Mouse (Mus musculus): ENCODE measurements around the gene Nfatc2.
A peak's percentile ranks its signal among the peaks of the same experiment; 100 is the strongest.

Gene Nfatc2

GRCm38 (mm10) chr2:168601491-168602386, at the start of gene Nfatc2:
Nfatc2 (minus strand) TSS chr2:168601657.
- DNase-seq (ENCODE audit: low read depth), result peak; percentile 39

GRCm38 (mm10) chr2:168648171-168648570, 46.7 kb upstream of the Nfatc2 start:
- DNase-seq (ENCODE audit: low read depth), result no peak

- DNase-seq (ENCODE audit: low read depth), result no peak
Observed at GRCm38 (mm10) chr2:168644855-168645254, 43.4 kb upstream of the Nfatc2 start.

GRCm38 (mm10) chr2:168643524-168644177, 42.2 kb upstream of the Nfatc2 start:
- no peak for DNase-seq (ENCODE audit: low read depth)

- no peak for DNase-seq (ENCODE audit: low read depth)
Observed at GRCm38 (mm10) chr2:168642187-168642586, 40.7 kb upstream of the Nfatc2 start.

GRCm38 (mm10) chr2:168640460-168640859, 39.0 kb upstream of the Nfatc2 start:
- no peak for DNase-seq (ENCODE audit: low read depth)

GRCm38 (mm10) chr2:168634881-168635280, 33.4 kb upstream of the Nfatc2 start:
- DNase-seq (ENCODE audit: low read depth), result no peak

GRCm38 (mm10) chr2:168633301-168633816, 31.9 kb upstream of the Nfatc2 start:
- no peak for DNase-seq (ENCODE audit: low read depth)

GRCm38 (mm10) chr2:168632543-168632942, 31.1 kb upstream of the Nfatc2 start:
- no peak for DNase-seq (ENCODE audit: low read depth)

GRCm38 (mm10) chr2:168628787-168629186, 27.3 kb upstream of the Nfatc2 start:
- DNase-seq (ENCODE audit: low read depth), result peak; percentile 88

GRCm38 (mm10) chr2:168627829-168628770, 26.6 kb upstream of the Nfatc2 start:
- no peak for DNase-seq (ENCODE audit: low read depth)

- no peak for DNase-seq (ENCODE audit: low read depth)
Observed at GRCm38 (mm10) chr2:168626385-168626784, 24.9 kb upstream of the Nfatc2 start.

- no peak for DNase-seq (ENCODE audit: low read depth)
Observed at GRCm38 (mm10) chr2:168625091-168625490, 23.6 kb upstream of the Nfatc2 start.

GRCm38 (mm10) chr2:168621111-168621802, 19.8 kb upstream of the Nfatc2 start:
- DNase-seq (ENCODE audit: low read depth), result no peak

- DNase-seq (ENCODE audit: low read depth), result no peak
Observed at GRCm38 (mm10) chr2:168618205-168618717, 16.8 kb upstream of the Nfatc2 start.

GRCm38 (mm10) chr2:168615160-168615559, 13.7 kb upstream of the Nfatc2 start:
- no peak for DNase-seq (ENCODE audit: low read depth)

- DNase-seq (ENCODE audit: low read depth), result no peak
Observed at GRCm38 (mm10) chr2:168614170-168614872, 12.9 kb upstream of the Nfatc2 start.

- DNase-seq (ENCODE audit: low read depth), result no peak
Observed at GRCm38 (mm10) chr2:168613092-168613880, 11.8 kb upstream of the Nfatc2 start.

GRCm38 (mm10) chr2:168610941-168611340, 9.5 kb upstream of the Nfatc2 start:
- DNase-seq (ENCODE audit: low read depth), result no peak
